Mouse (Mus musculus) adipose tissue, adult 10 weeks (tissue): ENCODE measurements around the gene Ctbp1. TPM values are rescaled to one million over a fixed set of nuclear protein-coding genes. Genes with fewer than 3 reads are reported as not detected.

Experiments used
- polyA plus RNA-seq: library from polyadenylated mRNA; stranded (reverse); fragments of 350-450 nt; fragmentation: Illumina TruSeq; extraction: RNeasy Lipid Tissue Mini Kit (QIAGEN cat#74804); gene quantifications from one replicate; pipeline ENCODE4 v1.2.3, GENCODE M21; 2014; ENCODE audit warnings: low read depth, low replicate concordance

Ctbp1 gene
- polyA plus RNA-seq = 115 TPM

GRCm38 (mm10) chr5:33274953-33275454 lies at the start of gene Ctbp1:
Gene Ctbp1 (minus strand): TSS chr5:33274994.

GRCm38 (mm10) chr5:33218081-33218480 lies 56.7 kb downstream of the Ctbp1 start, which contains the start of gene Spon2:
Gene Spon2 (minus strand): TSS chr5:33218455.

Other genes with a start within 250 kb of the Ctbp1 start
- 0.14 TPM for gene Slc5a1, start 170.8 kb downstream of the Ctbp1 start, polyA plus RNA-seq
- 9.3 TPM for gene Spon2, start 56.5 kb downstream of the Ctbp1 start, polyA plus RNA-seq
- gene Maea, start 60.5 kb upstream of the Ctbp1 start, polyA plus RNA-seq = 78.6 TPM
- gene Uvssa, start 103.6 kb upstream of the Ctbp1 start, polyA plus RNA-seq = 11.2 TPM
- gene Nkx1-1, start 159.0 kb upstream of the Ctbp1 start, polyA plus RNA-seq = not detected